Mouse (Mus musculus) cortical plate, adult 2 months (tissue): Measurements from ENCODE around the gene Foxl1.

Experiments used
- CTCF ChIP-seq: fragments of 200-500 bp; IDR thresholded peaks from 2 replicates; pipeline ENCODE4 v1.5.1; 2011; ENCODE audit warnings: mild to moderate bottlenecking, control low read depth, low read length; ENCODE audit not compliant: insufficient read depth; ENCODE audit errors: extremely low read depth
- POLR2A ChIP-seq: fragments of 200-500 bp; IDR thresholded peaks from 2 replicates; pipeline ENCODE4 v1.6.1; 2011; ENCODE audit warnings: mild to moderate bottlenecking, low read length, control low read depth; ENCODE audit not compliant: insufficient read depth; ENCODE audit errors: extremely low read depth

GRCm38 (mm10) chr8:121175540-121176090, 47.9 kb downstream of the Foxl1 start:
- TF ChIP-seq CTCF (no peak), POLR2A (no peak)
